ENCODE assay signal across 8 mouse cellular contexts in the genomic region with DNA sequence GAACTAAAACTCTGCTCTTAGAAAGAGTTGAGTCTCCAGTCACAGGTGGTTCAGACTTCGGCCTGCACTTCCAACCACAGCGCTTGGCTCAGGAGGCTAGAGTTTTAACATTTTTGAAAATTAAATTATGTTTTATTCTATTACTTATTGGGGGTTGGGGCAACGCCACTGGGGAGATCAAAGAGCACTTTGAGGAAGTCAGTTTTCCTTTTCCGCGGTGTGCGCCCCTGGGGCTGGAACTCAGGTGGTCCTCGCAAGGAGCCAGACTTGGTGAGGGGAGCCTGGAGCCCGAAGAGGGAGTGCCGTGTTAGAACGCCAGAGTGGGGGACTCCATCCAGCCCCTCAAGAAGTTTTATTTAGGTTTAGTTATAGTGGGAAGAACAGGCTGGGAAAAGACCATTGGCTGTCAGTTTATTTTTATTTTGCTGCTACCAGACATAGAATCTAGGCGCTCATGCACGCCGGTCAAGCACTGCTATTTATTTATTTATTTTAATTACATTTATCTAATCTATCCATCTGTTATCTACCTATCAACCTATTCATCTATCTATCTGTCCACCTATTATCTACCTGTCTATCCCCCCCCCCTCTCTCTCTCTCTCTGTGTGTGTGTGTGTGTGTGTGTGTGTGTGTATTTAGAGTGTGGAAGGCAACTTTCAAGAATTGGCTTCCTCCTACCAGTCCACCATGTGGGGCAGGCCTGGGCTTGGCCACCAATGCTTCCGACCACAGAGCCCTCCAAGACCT. TPM values are rescaled to one million over a fixed set of nuclear protein-coding genes. Genes with fewer than 3 reads are reported as not detected.
DNase-seq lines count a peak whose midpoint lies in the region; ATAC-seq and TF ChIP-seq lines count a peak whose summit lies in the region.

No protein-coding gene starts in this region.

- no peak for TF ChIP-seq CTCF in lung, embryonic 14.5 days (IDR thresholded peaks at IDR 0.05; ENCODE audit: low read depth)

- no peak overlapping the region for H3K27ac ChIP-seq in lung, embryonic 14.5 days (ENCODE audit: low read depth)
- no peak overlapping the region for H3K27ac ChIP-seq in forebrain, embryonic 11.5 days (ENCODE audit: low read depth, low read length)
- no peak overlapping the region for H3K27ac ChIP-seq in limb, embryonic 11.5 days (replicated peaks; ENCODE audit: low read depth, low read length)
- no peak overlapping the region for H3K27ac ChIP-seq in neural tube, embryonic 13.5 days (replicated peaks)

- no peaks in the 10 kb centered on the region for H3K36me3 ChIP-seq in lung, embryonic 14.5 days (ENCODE audit: insufficient read depth)
- no peaks in the 10 kb centered on the region for H3K36me3 ChIP-seq in forebrain, embryonic 11.5 days (ENCODE audit: control insufficient read depth, insufficient read depth, low read length)
- no peaks in the 10 kb centered on the region for H3K36me3 ChIP-seq in limb, embryonic 11.5 days (ENCODE audit: control insufficient read depth, insufficient read depth, low read length)
- H3K36me3 ChIP-seq in neural tube, embryonic 13.5 days = no peaks in the 10 kb centered on the region

- WGBS in lung, embryonic 14.5 days = 17% methylated on average over 14 of the region's 14 CpGs
- 17% methylated on average over 14 of the region's 14 CpGs for WGBS in forebrain, embryonic 11.5 days
- WGBS in limb, embryonic 11.5 days = 17% methylated on average over 14 of the region's 14 CpGs
- WGBS in neural tube, embryonic 13.5 days = 28% methylated on average over 14 of the region's 14 CpGs

- ATAC-seq in lung, embryonic 14.5 days (ENCODE audit: insufficient read depth) = no peak
- no peak for ATAC-seq in forebrain, embryonic 11.5 days (replicated peaks; ENCODE audit: low FRiP score)
- ATAC-seq in limb, embryonic 11.5 days (ENCODE audit: insufficient number of reproducible peaks, low FRiP score, low TSS enrichment, low read depth) = no peak
- no peak for ATAC-seq in neural tube, embryonic 13.5 days (ENCODE audit: low read depth)
- no peak for ATAC-seq in inflammation-experienced regulatory T-cells, adult 6 months

- H3K4me2 ChIP-seq in lung, embryonic 14.5 days = peak overlapping the region; percentile 91
- H3K4me2 ChIP-seq in forebrain, embryonic 11.5 days (ENCODE audit: low read depth, low read length, severe bottlenecking) = no peak overlapping the region
- peak overlapping the region; percentile 21; the same call in 1 of the 2 replicates for H3K4me2 ChIP-seq in limb, embryonic 11.5 days (ENCODE audit: low read depth, severe bottlenecking)
- H3K4me2 ChIP-seq in neural tube, embryonic 13.5 days = peak overlapping the region; percentile 65

- peaks cover 8% of the 10 kb centered on the region; the same call in 1 of the 2 replicates for H3K4me1 ChIP-seq in lung, embryonic 14.5 days (ENCODE audit: insufficient read depth)
- H3K4me1 ChIP-seq in forebrain, embryonic 11.5 days (replicated peaks; ENCODE audit: control insufficient read depth, insufficient read depth, low read length) = peaks cover 5% of the 10 kb centered on the region
- peaks cover 3% of the 10 kb centered on the region; the same call in 1 of the 2 replicates for H3K4me1 ChIP-seq in limb, embryonic 11.5 days (ENCODE audit: control insufficient read depth, insufficient read depth, low read length)
- peaks cover 18% of the 10 kb centered on the region for H3K4me1 ChIP-seq in neural tube, embryonic 13.5 days (replicated peaks)

- DNase-seq in lung, embryonic 14.5 days = no peak
- no peak for DNase-seq in lung, postnatal 4 days
- no peak for DNase-seq in forebrain, embryonic 11.5 days (ENCODE audit: low spot score)
- DNase-seq in limb, embryonic 11.5 days (ENCODE audit: low spot score) = no peak
- DNase-seq in layer of hippocampus, adult 11-12 months (ENCODE audit: low spot score) = no peak
- no peak for DNase-seq in layer of hippocampus, adult 8-10 months (ENCODE audit: low spot score in 2 of 2)

- H3K4me3 ChIP-seq in lung, embryonic 14.5 days (ENCODE audit: low read depth, low read length) = peak overlapping the region; percentile 64
- peak overlapping the region; percentile 54; the same call in 1 of the 2 replicates for H3K4me3 ChIP-seq in forebrain, embryonic 11.5 days (ENCODE audit: low read depth, low read length)
- H3K4me3 ChIP-seq in limb, embryonic 11.5 days (ENCODE audit: low read depth, low read length) = peak overlapping the region; percentile 53; the same call in 1 of the 2 replicates
- 0 out of 2 replicates have a peak overlapping the region, but pooled peaks have one; percentile 46 for H3K4me3 ChIP-seq in neural tube, embryonic 13.5 days

- H3K9ac ChIP-seq in lung, embryonic 14.5 days = no peak overlapping the region
- no peak overlapping the region for H3K9ac ChIP-seq in forebrain, embryonic 11.5 days (ENCODE audit: low read length)
- H3K9ac ChIP-seq in limb, embryonic 11.5 days (ENCODE audit: low read length) = no peak overlapping the region
- no peak overlapping the region for H3K9ac ChIP-seq in neural tube, embryonic 13.5 days

- no peaks in the 10 kb centered on the region for H3K9me3 ChIP-seq in lung, embryonic 14.5 days (ENCODE audit: low read depth, low read length)
- H3K9me3 ChIP-seq in forebrain, embryonic 11.5 days (ENCODE audit: control insufficient read depth, low read length) = no peaks in the 10 kb centered on the region
- no peaks in the 10 kb centered on the region for H3K9me3 ChIP-seq in limb, embryonic 11.5 days (ENCODE audit: control insufficient read depth, low read length)
- no peaks in the 10 kb centered on the region; the same call in 1 of the 2 replicates for H3K9me3 ChIP-seq in neural tube, embryonic 13.5 days

- H3K27me3 ChIP-seq in lung, embryonic 14.5 days (ENCODE audit: insufficient read depth, low read length) = no peaks in the 10 kb centered on the region
- no peaks in the 10 kb centered on the region for H3K27me3 ChIP-seq in forebrain, embryonic 11.5 days (ENCODE audit: control insufficient read depth, insufficient read depth, low read length)
- no peaks in the 10 kb centered on the region for H3K27me3 ChIP-seq in limb, embryonic 11.5 days (ENCODE audit: control insufficient read depth, insufficient read depth, low read length)
- peaks cover 39% of the 10 kb centered on the region for H3K27me3 ChIP-seq in neural tube, embryonic 13.5 days

RNA-seq across cellular contexts. Expression of gene Elf2, which starts 19.3 kb away (rescaled TPM):
- 59.4 and 60.8 TPM in 2 replicates for polyA plus RNA-seq in lung, embryonic 14.5 days (2014; fragmentation: Nextera tagmentation; extraction: Ambion mirVana)
- polyA plus RNA-seq in forebrain, embryonic 11.5 days (2014; fragmentation: Nextera tagmentation; extraction: Ambion mirVana) = 46.7 and 48.3 TPM in 2 replicates
- polyA plus RNA-seq in limb, embryonic 11.5 days (2014; fragmentation: Nextera tagmentation; extraction: Ambion mirVana) = 47.9 and 54.0 TPM in 2 replicates
- 39.1 and 46.4 TPM in 2 replicates for polyA plus RNA-seq in neural tube, embryonic 13.5 days (2015; fragmentation: Nextera tagmentation; extraction: Ambion mirVana)
- total RNA-seq in layer of hippocampus, adult 8-10 months (2022) = 10 to 100 TPM; 57.6 to 62.4 (median 60.1) TPM
- 10 to 100 TPM; 51.8 to 74.2 (median 57.7) TPM for polyA plus RNA-seq in inflammation-experienced regulatory T-cells, adult 6 months (2017; shearing (Covaris generic))

RNA-seq across cellular contexts. Expression of gene Mgarp, which starts 36.8 kb away (rescaled TPM):
- 2.7 and 3.6 TPM in 2 replicates for polyA plus RNA-seq in lung, embryonic 14.5 days (2014; fragmentation: Nextera tagmentation; extraction: Ambion mirVana)
- 5.2 and 8.4 TPM in 2 replicates for polyA plus RNA-seq in forebrain, embryonic 11.5 days (2014; fragmentation: Nextera tagmentation; extraction: Ambion mirVana)
- polyA plus RNA-seq in limb, embryonic 11.5 days (2014; fragmentation: Nextera tagmentation; extraction: Ambion mirVana) = 2.4 and 5.0 TPM in 2 replicates
- 0.28 and 1.7 TPM in 2 replicates for polyA plus RNA-seq in neural tube, embryonic 13.5 days (2015; fragmentation: Nextera tagmentation; extraction: Ambion mirVana)
- under 1 TPM in 3 of 4 experiments, not detected in 1; 0.27 to 0.72 (median 0.55) TPM for total RNA-seq in layer of hippocampus, adult 8-10 months (2022)
- 1 to 10 TPM in 1 of 3 experiments, under 1 TPM in 1, not detected in 1; 0.78 to 1.2 TPM for polyA plus RNA-seq in inflammation-experienced regulatory T-cells, adult 6 months (2017; shearing (Covaris generic))

RNA-seq across cellular contexts. Expression of gene Ndufc1, which starts 49.1 kb away (rescaled TPM):
- polyA plus RNA-seq in lung, embryonic 14.5 days (2014; fragmentation: Nextera tagmentation; extraction: Ambion mirVana) = 650 and 732 TPM in 2 replicates
- polyA plus RNA-seq in forebrain, embryonic 11.5 days (2014; fragmentation: Nextera tagmentation; extraction: Ambion mirVana) = 628 and 672 TPM in 2 replicates
- 663 and 706 TPM in 2 replicates for polyA plus RNA-seq in limb, embryonic 11.5 days (2014; fragmentation: Nextera tagmentation; extraction: Ambion mirVana)
- 833 and 860 TPM in 2 replicates for polyA plus RNA-seq in neural tube, embryonic 13.5 days (2015; fragmentation: Nextera tagmentation; extraction: Ambion mirVana)
- 100 to 1,000 TPM; 257 to 292 (median 267) TPM for total RNA-seq in layer of hippocampus, adult 8-10 months (2022)
- 100 to 1,000 TPM; 222 to 324 (median 265) TPM for polyA plus RNA-seq in inflammation-experienced regulatory T-cells, adult 6 months (2017; shearing (Covaris generic))

RNA-seq across cellular contexts. Expression of gene Naa15, which starts 55.2 kb away (rescaled TPM):
- polyA plus RNA-seq in lung, embryonic 14.5 days (2014; fragmentation: Nextera tagmentation; extraction: Ambion mirVana) = 45.4 and 49.5 TPM in 2 replicates
- 61.5 and 62.6 TPM in 2 replicates for polyA plus RNA-seq in forebrain, embryonic 11.5 days (2014; fragmentation: Nextera tagmentation; extraction: Ambion mirVana)
- polyA plus RNA-seq in limb, embryonic 11.5 days (2014; fragmentation: Nextera tagmentation; extraction: Ambion mirVana) = 52.0 and 54.4 TPM in 2 replicates
- 49.8 and 54.2 TPM in 2 replicates for polyA plus RNA-seq in neural tube, embryonic 13.5 days (2015; fragmentation: Nextera tagmentation; extraction: Ambion mirVana)
- 10 to 100 TPM; 42.6 to 61.4 (median 53.8) TPM for total RNA-seq in layer of hippocampus, adult 8-10 months (2022)
- polyA plus RNA-seq in inflammation-experienced regulatory T-cells, adult 6 months (2017; shearing (Covaris generic)) = 10 to 100 TPM; 24.0 to 37.7 (median 30.3) TPM
